Mouse (Mus musculus) gonadal fat pad, adult 2 months (tissue): ENCODE data around the gene Tspan11. TPM values are rescaled to one million over a fixed set of nuclear protein-coding genes. Genes with fewer than 3 reads are reported as not detected.

Experiments used
- DNase-seq: peaks from one replicate; pipeline ENCODE4 v3.0.0-alpha.2; 2012; ENCODE audit warnings: low read depth
- polyA plus RNA-seq: library from polyadenylated mRNA; depleted of rRNA; stranded (reverse); fragments of >200 nt; gene quantifications from 2 replicates; pipeline ENCODE4 v1.2.3, GENCODE M21; 2012; rRNA removed

The Tspan11 gene
- polyA plus RNA-seq, 1 experiment, result 5.0 TPM

- no peak for DNase-seq
These were observed 102.3 kb downstream of the Tspan11 start for GRCm38 (mm10) chr6:127989624-127990212.

- DNase-seq, result peak; percentile 14
These were observed 104.3 kb downstream of the Tspan11 start for GRCm38 (mm10) chr6:127991509-127992176.

- no peak for DNase-seq
These were observed 105.6 kb downstream of the Tspan11 start for GRCm38 (mm10) chr6:127992993-127993392.

GRCm38 (mm10) chr6:127996928-127997327 lies 109.5 kb downstream of the Tspan11 start:
- DNase-seq, result no peak

- DNase-seq, result no peak
These were observed 111.7 kb downstream of the Tspan11 start for GRCm38 (mm10) chr6:127999118-127999517.

GRCm38 (mm10) chr6:128000777-128001176 lies 113.4 kb downstream of the Tspan11 start:
- DNase-seq, result no peak

GRCm38 (mm10) chr6:128001587-128001986 lies 114.2 kb downstream of the Tspan11 start:
- DNase-seq, result no peak

- DNase-seq, result no peak
These were observed 114.7 kb downstream of the Tspan11 start for GRCm38 (mm10) chr6:128002104-128002503.

GRCm38 (mm10) chr6:128002667-128003066 lies 115.3 kb downstream of the Tspan11 start:
- no peak for DNase-seq

GRCm38 (mm10) chr6:128003542-128003941 lies 116.2 kb downstream of the Tspan11 start:
- no peak for DNase-seq

Other genes with a start within 250 kb of the Tspan11 start
- gene Prmt8, start 118.1 kb upstream of the Tspan11 start, polyA plus RNA-seq, result 0.20 and 0.31 TPM in 2 replicates